Mouse (Mus musculus) 3T3-L1 (cell line): ENCODE measurements around the gene Pde8b.

ENCODE experiments used
- DNase-seq: peaks from one replicate; pipeline ENCODE4 v3.0.0-alpha.2; 2015; ENCODE audit warnings: low read depth, low spot score

Pde8b gene

GRCm38 (mm10) chr13:95249511-95250456 is at the start of gene Pde8b:
Pde8b (minus strand) TSS chr13:95250336.
- no peak for DNase-seq

- DNase-seq: no peak
These were observed 41.8 kb upstream of the Pde8b start for GRCm38 (mm10) chr13:95291983-95292382.

- no peak for DNase-seq
These were observed 37.9 kb upstream of the Pde8b start for GRCm38 (mm10) chr13:95288027-95288426.

GRCm38 (mm10) chr13:95286989-95287388 is 36.9 kb upstream of the Pde8b start:
- peak; percentile 89 for DNase-seq

- peak; percentile 54 for DNase-seq
These were observed 31.9 kb upstream of the Pde8b start for GRCm38 (mm10) chr13:95281740-95282673.

DNA sequence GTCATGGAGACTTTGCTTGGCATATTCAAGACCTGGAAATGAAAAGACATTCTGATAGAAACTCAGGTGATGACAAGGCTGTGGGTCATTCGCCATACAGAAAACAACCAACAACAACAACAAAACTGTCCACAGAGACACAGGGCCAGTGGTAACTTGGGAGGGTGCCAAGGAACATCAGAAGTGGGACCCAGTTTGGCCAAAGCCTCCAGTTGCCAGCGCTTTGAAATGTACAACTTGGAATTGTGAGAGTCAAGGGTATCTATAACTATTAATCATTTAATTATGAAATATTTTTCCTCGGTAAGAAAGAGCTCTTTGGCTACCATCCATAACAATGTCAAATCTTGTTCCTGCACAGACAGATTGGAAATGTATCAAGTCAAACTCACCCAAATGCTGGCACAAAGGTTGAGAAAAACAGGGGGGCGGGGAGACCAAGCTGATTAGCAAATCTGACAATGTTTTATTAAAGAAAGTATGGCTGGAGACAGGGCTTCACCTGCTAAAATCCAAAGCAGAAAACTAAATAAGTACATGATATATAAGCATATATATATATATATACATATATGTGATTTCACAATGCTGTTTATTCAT is 28.4 kb upstream of the Pde8b start:
- no peak for DNase-seq

DNA sequence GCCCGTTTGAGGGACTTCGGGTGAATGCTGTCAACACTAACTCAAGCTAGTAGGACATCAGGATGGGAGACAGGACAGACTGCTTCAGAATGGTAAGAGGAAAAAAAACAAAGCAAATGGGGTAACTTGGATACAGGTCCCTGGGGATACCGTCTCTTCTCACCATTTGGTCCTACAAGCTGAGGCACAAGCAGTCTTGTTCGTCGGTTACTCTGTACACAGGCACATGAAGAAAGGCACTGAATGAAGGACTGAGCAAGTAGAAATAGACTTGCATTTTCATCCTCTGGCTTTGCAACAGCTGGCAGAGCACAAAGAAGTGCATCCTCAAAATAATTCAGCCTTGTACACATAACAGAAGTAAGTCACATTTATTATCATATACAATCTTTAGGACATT is 14.6 kb upstream of the Pde8b start:
- no peak for DNase-seq

GRCm38 (mm10) chr13:95260886-95261789 is 11.0 kb upstream of the Pde8b start:
- peak; percentile 89 for DNase-seq

GRCm38 (mm10) chr13:95260391-95260790 is 10.3 kb upstream of the Pde8b start:
- peak; percentile 24 for DNase-seq

DNA sequence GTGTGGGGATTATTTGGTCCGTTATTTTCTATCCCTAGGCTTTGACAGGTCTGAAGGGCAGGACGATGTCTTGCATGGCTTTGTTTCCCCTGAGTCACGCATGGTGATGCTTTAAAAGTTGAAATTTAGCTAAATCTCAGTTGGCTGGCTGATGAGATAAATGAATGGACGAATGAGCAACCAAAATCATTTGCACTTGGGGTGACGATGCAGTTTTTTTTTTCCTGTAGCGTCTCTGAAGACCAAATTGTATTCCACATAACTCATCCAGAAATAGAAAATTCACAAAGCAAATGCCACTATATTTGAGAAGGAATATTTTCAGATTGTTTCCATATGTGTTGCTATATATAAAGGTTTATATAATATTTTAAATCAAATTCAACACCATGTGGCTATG is 6.9 kb upstream of the Pde8b start:
- DNase-seq: no peak

- peak; percentile 29 for DNase-seq
These were observed 4.9 kb upstream of the Pde8b start for GRCm38 (mm10) chr13:95255083-95255482.

DNA sequence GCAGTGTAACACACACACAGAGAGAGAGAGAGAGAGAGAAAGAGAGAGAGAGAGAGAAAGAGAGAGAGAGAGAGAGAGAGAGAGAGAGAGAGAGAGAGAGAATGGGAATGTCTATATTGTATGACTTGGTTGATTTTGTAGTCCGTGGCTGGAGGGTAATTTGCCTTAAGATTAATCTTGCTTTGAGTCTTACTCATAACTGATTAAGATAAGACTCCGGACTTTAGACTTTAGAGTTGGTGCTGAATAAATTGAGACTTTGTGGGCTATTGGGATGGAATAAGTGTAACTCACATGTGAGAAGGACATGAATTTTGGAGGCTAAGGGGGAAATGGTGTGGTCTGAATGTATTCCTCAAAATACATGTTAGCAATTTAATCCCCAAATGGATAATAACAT is 7.1 kb downstream of the Pde8b start:
- DNase-seq: no peak

DNA sequence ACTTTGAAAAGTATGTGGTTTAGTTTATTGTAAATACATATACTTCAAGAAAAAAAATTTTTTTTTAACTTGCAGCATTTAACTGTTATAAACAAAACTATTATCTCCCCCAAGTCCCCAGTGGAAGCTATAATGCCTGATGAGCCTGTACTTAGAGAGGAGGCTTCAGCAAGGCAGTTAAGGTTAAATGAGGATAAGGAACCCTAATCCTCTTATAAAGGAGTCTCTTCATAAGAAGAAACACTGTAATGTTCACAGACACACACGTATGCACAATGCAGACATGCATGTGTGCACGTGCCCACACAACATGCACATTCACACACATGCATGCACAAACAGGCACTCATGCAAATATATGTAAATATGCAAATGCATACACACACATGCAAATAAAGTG is 12.6 kb downstream of the Pde8b start:
- no peak for DNase-seq

GRCm38 (mm10) chr13:95235261-95235660 is 14.9 kb downstream of the Pde8b start:
- DNase-seq: no peak

DNA sequence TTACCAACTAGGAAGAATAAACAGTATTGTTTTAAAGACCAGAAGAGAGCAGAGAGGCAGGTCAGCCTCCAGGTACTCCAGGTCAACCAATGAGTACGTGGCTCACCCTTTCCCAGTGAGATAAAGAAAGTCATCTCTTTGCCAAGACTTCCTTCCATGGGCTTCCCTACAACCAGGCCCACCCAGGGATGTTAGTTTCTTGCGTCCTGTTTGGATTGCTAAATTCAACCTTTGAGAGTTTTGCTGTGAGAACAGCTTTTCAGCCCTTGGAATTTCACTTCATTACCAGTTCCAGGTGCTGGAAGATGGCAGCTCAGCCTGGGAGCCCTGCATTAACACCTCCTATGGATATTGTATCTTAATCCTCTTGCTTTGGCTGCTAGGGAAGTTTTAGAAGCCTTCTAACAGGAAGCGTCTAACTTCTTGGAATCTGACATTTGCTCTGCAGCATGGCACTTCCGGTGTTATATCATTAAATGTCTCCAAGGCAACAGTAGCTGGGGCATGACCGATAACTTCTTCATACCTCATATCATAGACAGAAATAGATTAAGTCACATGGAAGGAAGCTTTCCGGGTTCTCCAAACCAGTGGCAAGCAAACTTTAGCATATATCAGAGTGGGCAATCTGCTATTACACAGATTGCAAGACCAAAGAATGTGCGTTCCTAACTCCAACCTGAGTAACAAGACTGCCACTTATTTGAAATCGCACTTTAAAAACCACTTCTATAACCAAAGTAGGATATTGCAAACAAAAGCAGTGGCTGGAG is 18.6 kb downstream of the Pde8b start:
- DNase-seq: no peak

DNA sequence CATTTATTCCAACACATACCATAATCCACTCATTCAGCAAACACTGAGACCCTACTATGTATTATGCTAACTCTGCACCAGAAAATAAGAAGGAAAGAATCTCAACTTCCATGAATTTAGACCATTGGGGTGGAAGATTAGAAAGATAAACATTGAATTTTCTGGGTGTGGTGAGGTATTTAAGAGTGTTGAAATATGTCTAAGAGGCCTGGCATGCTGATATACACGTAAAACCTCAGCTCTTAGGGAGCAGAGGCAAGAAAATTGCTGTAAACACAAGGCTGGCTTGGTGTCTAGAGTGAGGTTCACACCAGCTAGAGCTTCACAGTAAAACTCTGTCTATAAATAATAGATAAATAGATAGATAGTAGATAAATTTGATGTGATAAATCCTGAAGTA is 19.8 kb downstream of the Pde8b start:
- DNase-seq: peak; percentile 44

- DNase-seq: no peak
These were observed 25.6 kb downstream of the Pde8b start for GRCm38 (mm10) chr13:95224491-95224890.

- DNase-seq: no peak
These were observed 26.7 kb downstream of the Pde8b start for GRCm38 (mm10) chr13:95223427-95223772.

GRCm38 (mm10) chr13:95222569-95223426 is 27.3 kb downstream of the Pde8b start:
- DNase-seq: no peak
